Mouse (Mus musculus) forebrain, embryonic 13.5 days (tissue): ENCODE measurements at regions not wholly inside any gene's neighbourhood (a gene's known extent, or its start where the extent isn't known, plus 50 kb on each side); places are given as distances from the start of the nearest gene placed in this dataset.

ENCODE experiments used
- ATAC-seq: fragments of 200-750 bp; cut with Nextera tagmentation; 2 replicates; pipeline ENCODE4 v1.8.0; 2017
- H3K27ac ChIP-seq: fragments of 300-500 bp; sonication (generic); 2 replicates; pipeline ENCODE4 v1.5.1; 2015; ENCODE audit warnings: inconsistent platforms, mild to moderate bottlenecking, moderate library complexity
- H3K27me3 ChIP-seq: fragments of 300-500 bp; sonication (generic); 2 replicates; pipeline ENCODE4 v1.6.1; 2015; ENCODE audit warnings: mild to moderate bottlenecking, inconsistent platforms
- H3K36me3 ChIP-seq: fragments of 300-500 bp; sonication (generic); 2 replicates; pipeline ENCODE4 v1.6.1; 2015; ENCODE audit warnings: mild to moderate bottlenecking, inconsistent platforms; ENCODE audit not compliant: poor library complexity, severe bottlenecking
- H3K4me1 ChIP-seq: fragments of 300-500 bp; sonication (generic); 2 replicates; pipeline ENCODE4 v1.6.1; 2015; ENCODE audit warnings: inconsistent platforms
- H3K4me2 ChIP-seq: fragments of 300-500 bp; sonication (generic); 2 replicates; pipeline ENCODE4 v1.6.1; 2015; ENCODE audit warnings: inconsistent platforms, mild to moderate bottlenecking, moderate library complexity
- H3K4me3 ChIP-seq: fragments of 300-500 bp; sonication (generic); 2 replicates; pipeline ENCODE4 v1.5.1; 2015; ENCODE audit warnings: mild to moderate bottlenecking, inconsistent platforms
- H3K9ac ChIP-seq: fragments of 300-500 bp; sonication (generic); 2 replicates; pipeline ENCODE4 v1.6.1; 2015; ENCODE audit warnings: mild to moderate bottlenecking, inconsistent platforms
- H3K9me3 ChIP-seq: fragments of 300-500 bp; sonication (generic); replicated peaks from 2 replicates; pipeline ENCODE4 v1.6.1; 2016; ENCODE audit warnings: inconsistent platforms
- WGBS: fragments of 180-500 bp; shearing (Covaris S2); methylation state at CpG from one replicate; pipeline ENCODE4 v1.1.7; 2015; 5-methylcytosine and 5-hydroxymethylcytosine counted together

DNA sequence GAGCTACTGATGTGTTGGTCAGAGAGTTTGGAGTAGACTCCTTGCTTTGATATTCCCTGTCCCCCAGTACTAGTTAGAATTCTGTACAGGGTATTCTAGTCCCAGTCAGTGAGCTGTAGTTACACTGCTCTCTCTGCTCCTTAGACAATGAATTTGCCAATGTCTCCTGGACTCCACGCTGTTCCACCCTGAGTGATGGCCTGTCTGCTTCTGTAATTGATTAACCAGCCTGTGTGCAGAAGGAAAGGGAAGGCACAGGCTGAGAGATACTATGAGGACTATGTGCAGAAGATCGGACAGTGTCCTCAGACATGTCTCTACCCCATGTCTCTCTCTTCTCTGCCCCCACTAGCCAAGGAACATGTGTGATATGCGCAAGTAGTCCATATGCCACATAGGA, 209.9 kb downstream of the Brms1l start:
- no peaks in the 10 kb centered on the region for H3K4me1 ChIP-seq
- no peak for ATAC-seq
- no peaks in the 10 kb centered on the region for H3K36me3 ChIP-seq
- WGBS: 94% methylated on average over 3 of the region's 3 CpGs
- H3K4me2 ChIP-seq: no peak overlapping the region
- H3K27ac ChIP-seq: no peak overlapping the region
- no peak overlapping the region for H3K4me3 ChIP-seq
- no peak overlapping the region for H3K9ac ChIP-seq
- no peaks in the 10 kb centered on the region; the same call in 1 of the 2 replicates for H3K27me3 ChIP-seq
- H3K9me3 ChIP-seq: peaks cover 10% of the 10 kb centered on the region

DNA sequence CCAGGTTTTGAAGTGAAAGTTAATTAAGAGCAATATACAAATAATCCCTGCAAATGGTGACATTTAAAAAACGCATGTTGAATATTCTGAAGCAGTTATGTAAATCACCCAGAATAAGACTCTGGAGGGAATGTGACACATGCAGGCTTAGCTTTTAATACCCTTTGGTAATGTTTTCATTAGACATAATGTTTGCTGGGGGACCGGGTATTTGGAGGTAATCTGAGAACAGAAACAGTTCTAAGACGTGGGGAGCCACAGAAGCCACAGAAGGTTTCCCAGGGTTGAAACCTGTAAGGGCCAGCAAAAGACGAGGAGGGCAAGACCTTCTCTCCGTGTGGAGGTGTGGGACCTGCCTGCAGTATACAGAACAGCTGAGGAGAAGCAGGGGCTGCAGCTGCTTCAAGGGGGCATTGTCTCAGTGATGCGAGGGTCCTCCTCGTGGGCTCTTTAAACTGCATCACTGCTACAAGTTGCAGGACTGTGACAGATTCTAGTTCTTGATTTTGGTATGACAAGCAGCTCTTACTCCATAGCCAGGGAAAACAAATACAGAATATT, 184.9 kb downstream of the Brms1l start:
- ATAC-seq: no peak
- no peaks in the 10 kb centered on the region for H3K9me3 ChIP-seq
- no peak overlapping the region for H3K27ac ChIP-seq
- no peak overlapping the region for H3K9ac ChIP-seq
- H3K36me3 ChIP-seq: no peaks in the 10 kb centered on the region
- peaks cover 13% of the 10 kb centered on the region for H3K27me3 ChIP-seq
- 2% methylated on average over 7 of the region's 7 CpGs for WGBS
- H3K4me3 ChIP-seq: no peak overlapping the region
- H3K4me2 ChIP-seq: 0 out of 2 replicates have a peak overlapping the region, but pooled peaks have one; percentile 10
- H3K4me1 ChIP-seq: peaks cover 4% of the 10 kb centered on the region

DNA sequence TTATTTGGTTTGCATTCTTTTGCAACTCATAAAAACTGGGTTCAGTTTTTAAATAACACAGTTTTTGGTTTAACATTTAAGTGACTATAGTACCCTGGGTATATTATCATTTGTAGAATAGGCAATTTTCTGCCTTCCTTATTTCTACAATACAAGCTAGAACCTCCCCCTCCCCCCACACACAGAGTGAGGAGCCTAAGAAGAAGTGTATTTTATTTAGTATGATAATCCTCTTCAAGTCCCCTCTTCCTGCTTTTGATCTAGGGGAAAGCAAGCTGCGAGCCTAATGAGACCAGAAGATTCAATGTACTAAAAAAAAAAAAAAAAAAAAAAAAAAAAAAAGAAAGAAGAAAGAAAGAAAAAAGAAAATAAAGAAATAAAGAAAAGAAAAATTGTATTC, 184.4 kb downstream of the Brms1l start:
- Histone ChIP-seq H3K4me2 (no peak overlapping the region), H3K9ac (no peak overlapping the region), H3K27me3 (peaks cover 13% of the 10 kb centered on the region), H3K9me3 (no peaks in the 10 kb centered on the region), H3K4me3 (no peak overlapping the region), H3K27ac (no peak overlapping the region), H3K4me1 (peaks cover 4% of the 10 kb centered on the region), H3K36me3 (no peaks in the 10 kb centered on the region)
- WGBS: 0% methylated on average over 1 of the region's 1 CpGs
- ATAC-seq: no peak

DNA sequence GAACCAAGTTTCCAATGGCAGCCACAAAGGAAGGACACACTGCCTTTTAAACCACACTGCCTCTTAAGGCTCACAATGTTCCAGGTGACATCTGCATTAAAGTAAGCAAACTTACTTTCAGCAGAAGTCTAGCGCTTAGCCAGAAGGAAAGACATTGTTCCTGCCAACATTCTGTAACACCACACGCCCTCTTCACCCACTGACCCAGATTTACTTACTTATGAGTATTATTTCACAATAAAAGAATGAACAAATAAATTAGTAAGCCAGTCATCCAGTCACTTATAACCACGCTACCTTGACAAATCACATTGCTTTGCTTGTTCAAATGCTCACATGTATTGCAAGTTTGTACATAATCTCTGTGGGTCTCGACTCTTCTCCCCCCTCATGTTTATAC, 173.9 kb downstream of the Brms1l start:
- Histone ChIP-seq H3K4me3 (no peak overlapping the region), H3K9me3 (no peaks in the 10 kb centered on the region), H3K4me1 (peaks cover 5% of the 10 kb centered on the region), H3K4me2 (no peak overlapping the region), H3K27ac (no peak overlapping the region), H3K27me3 (peaks cover 66% of the 10 kb centered on the region), H3K9ac (no peak overlapping the region), H3K36me3 (no peaks in the 10 kb centered on the region)
- ATAC-seq: no peak
- 81% methylated on average over 4 of the region's 4 CpGs for WGBS

DNA sequence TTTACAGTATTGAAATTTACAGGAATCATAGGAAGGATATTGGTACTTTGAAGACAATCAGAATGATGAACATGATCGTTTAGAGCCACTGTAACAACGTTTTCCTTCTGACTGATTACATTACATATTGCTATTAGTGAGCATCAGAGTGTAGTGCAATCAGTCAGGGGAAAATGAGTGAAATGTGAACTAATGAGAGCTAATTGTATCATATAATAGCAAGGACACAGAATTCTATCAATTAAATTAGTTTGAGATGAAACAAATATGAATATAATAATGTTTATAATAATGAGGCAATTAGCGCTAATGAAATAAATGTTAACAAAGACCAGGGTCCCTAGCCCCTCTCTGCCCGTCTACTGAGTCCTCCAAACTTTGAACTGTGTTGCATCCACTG, 169.7 kb downstream of the Brms1l start:
- WGBS: 43% methylated on average over 4 of the region's 4 CpGs
- Histone ChIP-seq H3K27me3 (peaks cover 66% of the 10 kb centered on the region), H3K4me1 (peaks cover 21% of the 10 kb centered on the region), H3K36me3 (no peaks in the 10 kb centered on the region), H3K4me3 (no peak overlapping the region), H3K27ac (no peak overlapping the region), H3K9me3 (no peaks in the 10 kb centered on the region), H3K9ac (no peak overlapping the region), H3K4me2 (no peak overlapping the region)
- no peak for ATAC-seq

DNA sequence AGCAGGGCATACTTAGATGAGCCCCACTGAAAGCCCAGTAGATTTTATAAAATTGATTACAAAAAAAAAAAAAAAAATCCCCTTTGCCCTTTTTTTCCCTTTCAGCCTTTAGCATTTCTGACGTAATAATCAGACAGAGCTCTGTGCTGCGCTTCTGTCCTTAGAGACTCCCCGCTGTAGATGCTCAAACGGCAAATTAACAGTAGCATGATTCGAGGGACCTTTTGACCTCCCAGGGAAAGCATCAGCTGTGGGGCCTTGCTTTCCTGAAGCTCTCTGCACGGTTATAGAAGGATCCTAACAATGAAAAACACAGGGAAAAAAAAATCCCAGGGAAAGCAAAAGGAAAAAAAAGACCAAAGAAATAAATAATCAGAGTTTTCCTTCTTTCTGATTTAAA, 169.2 kb downstream of the Brms1l start:
- H3K36me3 ChIP-seq: no peaks in the 10 kb centered on the region
- no peak for ATAC-seq
- H3K9me3 ChIP-seq: no peaks in the 10 kb centered on the region
- WGBS: 3% methylated on average over 6 of the region's 6 CpGs
- H3K4me2 ChIP-seq: no peak overlapping the region
- H3K27ac ChIP-seq: peak overlapping the region; percentile 8; the same call in 1 of the 2 replicates
- H3K4me1 ChIP-seq: peaks cover 21% of the 10 kb centered on the region
- H3K9ac ChIP-seq: no peak overlapping the region
- H3K27me3 ChIP-seq: peaks cover 67% of the 10 kb centered on the region
- no peak overlapping the region for H3K4me3 ChIP-seq

DNA sequence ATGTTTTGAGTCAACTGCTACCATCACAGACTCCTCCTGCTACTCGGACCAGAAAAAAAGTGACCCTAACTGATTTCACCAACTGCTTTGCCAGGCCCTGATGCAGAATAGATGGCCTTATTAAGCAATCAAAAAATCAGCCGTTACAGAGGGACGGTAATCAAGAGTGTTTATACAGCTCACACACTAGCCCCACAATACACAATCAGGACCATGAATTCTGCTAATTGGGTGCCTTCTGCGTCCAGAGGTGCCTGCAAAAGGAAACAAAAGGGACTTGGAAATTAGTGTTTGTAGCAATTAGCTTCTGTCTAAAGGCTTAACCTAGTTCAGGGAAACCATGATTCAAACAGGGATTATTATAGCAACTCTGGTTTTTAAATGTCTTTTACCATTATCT, 168.4 kb downstream of the Brms1l start:
- Histone ChIP-seq H3K9me3 (no peaks in the 10 kb centered on the region), H3K4me1 (peaks cover 21% of the 10 kb centered on the region), H3K27ac (no peak overlapping the region), H3K4me3 (no peak overlapping the region), H3K27me3 (peaks cover 69% of the 10 kb centered on the region), H3K9ac (no peak overlapping the region), H3K4me2 (no peak overlapping the region), H3K36me3 (no peaks in the 10 kb centered on the region)
- ATAC-seq: peak; percentile 93
- WGBS: 2% methylated on average over 4 of the region's 4 CpGs

DNA sequence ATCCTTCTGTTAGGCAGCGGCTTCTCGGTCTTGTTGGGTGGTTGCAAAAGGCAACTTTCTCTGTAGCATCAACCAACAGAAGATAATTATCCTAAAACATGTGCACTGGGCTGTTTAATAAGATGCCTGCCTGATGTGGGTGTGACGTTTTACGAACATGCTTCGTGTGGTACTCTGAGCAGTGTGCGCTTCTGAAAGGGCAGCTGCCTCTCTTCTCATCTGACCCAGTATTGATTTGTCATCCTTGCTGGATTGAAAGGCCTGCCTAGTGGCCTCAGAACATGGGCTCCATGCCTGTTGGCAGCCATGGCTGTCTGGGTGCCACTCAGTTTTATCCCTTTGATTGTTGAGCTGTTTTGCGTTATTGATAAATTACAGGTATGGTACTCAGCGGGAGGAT, 167.4 kb downstream of the Brms1l start:
- peaks cover 70% of the 10 kb centered on the region for H3K27me3 ChIP-seq
- no peak overlapping the region for H3K4me3 ChIP-seq
- H3K4me2 ChIP-seq: no peak overlapping the region
- H3K9me3 ChIP-seq: no peaks in the 10 kb centered on the region
- no peaks in the 10 kb centered on the region for H3K36me3 ChIP-seq
- ATAC-seq: 0 out of 2 replicates have a peak, but pooled peaks have one; percentile 25
- no peak overlapping the region for H3K9ac ChIP-seq
- H3K27ac ChIP-seq: no peak overlapping the region
- 66% methylated on average over 8 of the region's 8 CpGs for WGBS
- H3K4me1 ChIP-seq: peaks cover 21% of the 10 kb centered on the region

DNA sequence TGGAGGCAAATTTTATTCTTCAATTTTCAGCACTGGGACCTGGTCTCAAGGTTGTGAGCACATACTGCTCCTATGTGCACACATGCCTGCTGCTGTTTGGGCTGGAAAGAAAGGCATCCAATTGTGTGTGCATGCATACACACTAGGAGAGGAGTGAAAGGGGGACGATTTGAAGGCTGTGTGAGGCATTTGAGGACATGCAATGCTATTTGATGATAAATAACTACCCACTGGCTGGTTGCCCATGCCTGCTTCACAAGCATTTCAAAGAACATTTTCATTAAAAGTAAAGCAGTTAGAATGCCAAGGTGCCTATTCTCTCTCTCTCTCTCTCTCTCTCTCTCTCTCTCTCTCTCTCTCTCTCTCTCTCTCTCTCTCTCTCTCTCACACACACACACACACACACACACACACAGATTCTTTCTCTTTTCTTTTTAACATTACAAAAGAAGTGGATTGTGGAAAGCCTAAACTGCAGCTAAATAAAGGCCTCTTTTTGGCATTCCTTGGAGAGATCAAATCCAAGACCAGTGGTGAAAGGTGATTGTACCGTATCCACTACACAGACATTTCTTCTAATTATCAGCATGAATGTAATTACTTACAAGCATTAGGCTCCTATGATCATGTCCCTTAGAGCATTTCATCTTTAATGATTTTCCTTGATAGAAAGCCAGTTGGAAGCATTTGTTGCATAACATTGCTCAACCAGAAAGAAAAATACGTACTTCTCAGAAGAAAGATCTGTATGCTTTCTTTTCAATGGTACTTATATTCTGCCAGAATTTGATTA, 160.7 kb downstream of the Brms1l start:
- H3K4me1 ChIP-seq: peaks cover 7% of the 10 kb centered on the region; the same call in 1 of the 2 replicates
- no peak overlapping the region for H3K4me2 ChIP-seq
- H3K36me3 ChIP-seq: no peaks in the 10 kb centered on the region
- WGBS: 32% methylated on average over 3 of the region's 3 CpGs
- H3K9me3 ChIP-seq: no peaks in the 10 kb centered on the region
- H3K27me3 ChIP-seq: peaks cover 52% of the 10 kb centered on the region
- H3K27ac ChIP-seq: no peak overlapping the region
- no peak overlapping the region for H3K9ac ChIP-seq
- no peak overlapping the region for H3K4me3 ChIP-seq
- ATAC-seq: peak; percentile 50

DNA sequence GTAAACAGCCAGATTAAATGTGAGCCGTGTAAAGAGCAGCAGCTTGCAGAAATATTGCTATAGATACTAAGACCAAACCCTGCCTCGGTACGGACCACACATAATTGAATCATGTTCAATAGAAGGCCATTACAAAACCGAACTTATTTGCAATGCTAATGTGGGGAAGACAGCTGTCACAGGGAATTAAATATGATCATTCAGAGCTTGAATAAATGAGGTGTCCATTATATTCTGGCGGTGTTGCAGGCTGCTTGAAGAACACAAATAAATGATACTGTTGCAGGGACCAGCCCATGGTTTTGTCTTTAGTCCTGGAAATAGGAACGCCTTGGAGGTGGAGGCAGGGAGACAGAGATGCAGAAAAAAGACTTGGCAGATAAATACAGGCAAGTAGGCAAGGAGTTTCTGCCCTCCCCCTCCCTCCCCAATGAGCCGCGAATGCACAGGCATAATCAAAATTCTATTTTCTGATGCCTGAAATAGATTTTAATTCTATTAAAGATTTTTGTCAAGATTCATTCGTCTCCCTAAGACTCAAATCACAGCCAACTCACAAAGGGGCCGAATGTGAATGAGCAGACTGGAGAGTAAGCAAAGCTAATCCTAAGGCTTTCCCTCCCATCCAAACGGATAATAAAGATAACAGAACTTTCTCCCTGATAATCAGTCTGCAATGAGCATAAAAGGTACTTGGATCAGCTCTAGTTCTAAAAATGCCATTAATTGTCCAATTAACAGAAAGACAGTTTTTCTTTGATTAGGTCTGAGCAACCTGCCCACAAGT, 147.6 kb downstream of the Brms1l start:
- Histone ChIP-seq H3K27me3 (peaks cover 46% of the 10 kb centered on the region), H3K4me2 (peak overlapping the region; percentile 44), H3K4me1 (peaks cover 16% of the 10 kb centered on the region), H3K9ac (no peak overlapping the region), H3K9me3 (0 out of 2 replicates have a peak, but pooled peaks cover 4% of the 10 kb centered on the region), H3K36me3 (no peaks in the 10 kb centered on the region), H3K27ac (peak overlapping the region; percentile 57; the same call in 1 of the 2 replicates), H3K4me3 (0 out of 2 replicates have a peak overlapping the region, but pooled peaks have one; percentile 3)
- 8% methylated on average over 11 of the region's 11 CpGs for WGBS
- peak; percentile 93 for ATAC-seq

DNA sequence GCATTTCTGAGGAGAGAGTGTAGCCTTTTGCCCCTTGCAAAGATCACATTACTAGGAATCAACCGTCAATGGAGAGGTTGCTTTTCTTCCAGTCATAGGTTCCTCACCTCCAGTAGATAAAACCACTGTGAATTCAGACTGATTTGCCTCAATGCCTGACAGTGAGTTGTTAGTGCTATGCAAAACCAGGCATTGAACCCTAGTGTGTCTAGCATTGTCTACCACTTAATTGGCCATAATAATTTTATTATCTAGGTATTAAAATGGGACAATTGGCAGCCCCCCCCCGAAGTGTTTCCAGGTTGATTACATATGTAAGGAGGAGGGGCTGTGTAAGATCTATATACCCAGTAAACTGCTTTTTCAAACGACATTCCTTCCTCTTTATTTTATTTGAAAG, 147.0 kb downstream of the Brms1l start:
- H3K27me3 ChIP-seq: peaks cover 44% of the 10 kb centered on the region
- 0 out of 2 replicates have a peak, but pooled peaks cover 4% of the 10 kb centered on the region for H3K9me3 ChIP-seq
- no peaks in the 10 kb centered on the region for H3K36me3 ChIP-seq
- WGBS: 23% methylated on average over 3 of the region's 3 CpGs
- H3K4me1 ChIP-seq: peaks cover 16% of the 10 kb centered on the region
- H3K9ac ChIP-seq: no peak overlapping the region
- peak overlapping the region; percentile 44 for H3K4me2 ChIP-seq
- peak; percentile 55 for ATAC-seq
- H3K27ac ChIP-seq: peak overlapping the region; percentile 57; the same call in 1 of the 2 replicates
- H3K4me3 ChIP-seq: no peak overlapping the region

DNA sequence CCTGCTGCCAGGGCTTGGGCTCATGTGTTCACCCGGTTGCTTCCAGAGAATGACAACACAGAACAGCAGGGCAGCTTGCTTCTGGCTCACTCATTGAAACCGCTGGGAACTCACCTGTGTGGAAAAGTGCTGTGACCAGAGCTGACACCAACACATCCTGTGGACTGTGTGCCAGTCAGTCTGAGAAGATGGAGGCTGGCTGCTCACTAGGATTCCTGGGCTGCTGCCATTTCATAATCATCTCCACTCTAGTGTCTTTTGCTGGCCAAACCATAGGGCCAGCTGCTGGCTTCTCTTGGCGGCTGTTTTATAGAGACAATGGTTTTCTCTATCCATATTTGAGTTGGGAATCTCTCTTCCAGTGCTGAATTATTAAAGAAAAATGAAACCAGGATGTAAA, 138.1 kb downstream of the Brms1l start:
- WGBS: 82% methylated on average over 3 of the region's 3 CpGs
- Histone ChIP-seq H3K27ac (no peak overlapping the region), H3K9me3 (no peaks in the 10 kb centered on the region; the same call in 1 of the 2 replicates), H3K9ac (no peak overlapping the region), H3K36me3 (no peaks in the 10 kb centered on the region), H3K27me3 (no peaks in the 10 kb centered on the region), H3K4me3 (no peak overlapping the region), H3K4me1 (no peaks in the 10 kb centered on the region), H3K4me2 (no peak overlapping the region)
- no peak for ATAC-seq
